Mouse (Mus musculus) hindbrain, embryonic 12.5 days (tissue): ENCODE measurements at regions not wholly inside any gene's neighbourhood (a gene's known extent, or its start where the extent isn't known, plus 50 kb on each side); places are given as distances from the start of the nearest gene placed in this dataset.
A peak's percentile ranks its signal among the peaks of the same experiment; 100 is the strongest.

ENCODE experiments used
- ATAC-seq: fragments of 200-750 bp; cut with Nextera tagmentation; 2 replicates; pipeline ENCODE4 v1.8.0; 2017; ENCODE audit warnings: moderate TSS enrichment; ENCODE audit not compliant: low FRiP score
- H3K27ac ChIP-seq: fragments of 300-500 bp; sonication (generic); 2 replicates; pipeline ENCODE4 v1.5.1; 2016; ENCODE audit warnings: mild to moderate bottlenecking
- H3K27me3 ChIP-seq: fragments of 300-500 bp; sonication (generic); 2 replicates; pipeline ENCODE4 v1.6.1; 2016; ENCODE audit warnings: mild to moderate bottlenecking
- H3K36me3 ChIP-seq: fragments of 300-500 bp; sonication (generic); 2 replicates; pipeline ENCODE4 v1.6.1; 2016; ENCODE audit warnings: mild to moderate bottlenecking
- H3K4me1 ChIP-seq: fragments of 300-500 bp; sonication (generic); 2 replicates; pipeline ENCODE4 v1.6.1; 2016
- H3K4me2 ChIP-seq: fragments of 300-500 bp; sonication (generic); replicated peaks from 2 replicates; pipeline ENCODE4 v1.6.1; 2016; ENCODE audit warnings: mild to moderate bottlenecking
- H3K4me3 ChIP-seq: fragments of 300-500 bp; sonication (generic); 2 replicates; pipeline ENCODE4 v1.5.1; 2016; ENCODE audit warnings: mild to moderate bottlenecking
- H3K9ac ChIP-seq: fragments of 300-500 bp; sonication (generic); 2 replicates; pipeline ENCODE4 v1.6.1; 2016; ENCODE audit warnings: mild to moderate bottlenecking, moderate library complexity
- H3K9me3 ChIP-seq: fragments of 300-500 bp; sonication (generic); replicated peaks from 2 replicates; pipeline ENCODE4 v1.6.1; 2016; ENCODE audit warnings: mild to moderate bottlenecking
- WGBS: fragments of 180-500 bp; shearing (Covaris S2); methylation state at CpG from one replicate; pipeline ENCODE4 v1.1.7; 2016; 5-methylcytosine and 5-hydroxymethylcytosine counted together

GRCm38 (mm10) chr11:112956748-112957440, 174.9 kb downstream of the Sox9 start:
- peaks cover 6% of the 10 kb centered on the region for H3K27me3 ChIP-seq
- H3K36me3 ChIP-seq: no peaks in the 10 kb centered on the region
- peaks cover 22% of the 10 kb centered on the region for H3K4me1 ChIP-seq
- no peak overlapping the region for H3K4me3 ChIP-seq
- WGBS: 80% methylated on average over 5 of the region's 5 CpGs
- H3K4me2 ChIP-seq: no peak overlapping the region
- no peak for ATAC-seq
- no peak overlapping the region for H3K27ac ChIP-seq
- H3K9me3 ChIP-seq: no peaks in the 10 kb centered on the region
- no peak overlapping the region for H3K9ac ChIP-seq

GRCm38 (mm10) chr11:112959609-112960008, 177.6 kb downstream of the Sox9 start:
- H3K4me2 ChIP-seq: no peak overlapping the region
- ATAC-seq: no peak
- peaks cover 6% of the 10 kb centered on the region for H3K27me3 ChIP-seq
- WGBS: 14% methylated on average over 5 of the region's 5 CpGs
- no peak overlapping the region for H3K9ac ChIP-seq
- H3K4me1 ChIP-seq: peaks cover 15% of the 10 kb centered on the region; the same call in 1 of the 2 replicates
- no peaks in the 10 kb centered on the region for H3K9me3 ChIP-seq
- H3K36me3 ChIP-seq: no peaks in the 10 kb centered on the region
- H3K27ac ChIP-seq: no peak overlapping the region
- H3K4me3 ChIP-seq: no peak overlapping the region

DNA sequence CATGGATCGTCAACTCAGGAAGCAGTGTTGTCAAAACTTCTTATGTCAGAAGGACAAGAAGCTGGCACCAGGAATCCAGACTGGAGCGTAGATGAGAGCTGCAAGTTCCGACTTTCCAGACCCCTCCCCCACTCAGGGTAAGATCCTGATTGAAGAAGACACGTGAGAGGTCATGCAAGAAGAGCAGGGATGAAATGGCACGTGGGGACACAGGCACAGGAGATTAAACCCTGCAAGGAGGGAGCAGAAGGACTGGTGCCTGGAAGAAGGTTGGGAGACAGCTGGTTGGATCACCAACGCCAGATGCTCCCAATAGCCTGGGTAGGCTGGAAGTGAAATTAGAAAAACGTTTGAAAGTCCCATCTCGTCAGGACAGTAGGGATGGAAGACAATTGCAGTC, 191.3 kb downstream of the Sox9 start:
- 57% methylated on average over 8 of the region's 8 CpGs for WGBS
- no peaks in the 10 kb centered on the region for H3K27me3 ChIP-seq

GRCm38 (mm10) chr11:112974893-112975292, 192.9 kb downstream of the Sox9 start:
- H3K4me1 ChIP-seq: peaks cover 36% of the 10 kb centered on the region
- H3K27ac ChIP-seq: no peak overlapping the region
- no peak overlapping the region for H3K4me2 ChIP-seq
- H3K36me3 ChIP-seq: no peaks in the 10 kb centered on the region
- 92% methylated on average over 7 of the region's 7 CpGs for WGBS
- no peak overlapping the region for H3K4me3 ChIP-seq
- H3K9me3 ChIP-seq: 0 out of 2 replicates have a peak, but pooled peaks cover 5% of the 10 kb centered on the region
- H3K27me3 ChIP-seq: no peaks in the 10 kb centered on the region
- H3K9ac ChIP-seq: no peak overlapping the region
- no peak for ATAC-seq

More for the DNA sequence above, 191.3 kb downstream of the Sox9 start:
- Histone ChIP-seq H3K36me3 (no peaks in the 10 kb centered on the region), H3K4me2 (no peak overlapping the region), H3K9me3 (0 out of 2 replicates have a peak, but pooled peaks cover 5% of the 10 kb centered on the region), H3K27ac (no peak overlapping the region), H3K4me1 (peaks cover 27% of the 10 kb centered on the region), H3K4me3 (no peak overlapping the region), H3K9ac (no peak overlapping the region)
- no peak for ATAC-seq

GRCm38 (mm10) chr11:112976914-112977785, 195.1 kb downstream of the Sox9 start:
- ATAC-seq: peak; percentile 87
- H3K9ac ChIP-seq: no peak overlapping the region
- H3K27ac ChIP-seq: peak overlapping the region; percentile 13; the same call in 1 of the 2 replicates
- H3K4me3 ChIP-seq: no peak overlapping the region
- no peak overlapping the region for H3K4me2 ChIP-seq
- no peaks in the 10 kb centered on the region for H3K36me3 ChIP-seq
- H3K27me3 ChIP-seq: no peaks in the 10 kb centered on the region
- H3K4me1 ChIP-seq: peaks cover 40% of the 10 kb centered on the region
- H3K9me3 ChIP-seq: 0 out of 2 replicates have a peak, but pooled peaks cover 5% of the 10 kb centered on the region
- WGBS: 13% methylated on average over 12 of the region's 12 CpGs

GRCm38 (mm10) chr11:112978884-112979283, 196.9 kb downstream of the Sox9 start:
- Histone ChIP-seq H3K36me3 (no peaks in the 10 kb centered on the region), H3K4me2 (no peak overlapping the region), H3K4me3 (no peak overlapping the region), H3K9me3 (0 out of 2 replicates have a peak, but pooled peaks cover 5% of the 10 kb centered on the region), H3K27ac (no peak overlapping the region), H3K9ac (no peak overlapping the region), H3K27me3 (no peaks in the 10 kb centered on the region), H3K4me1 (peaks cover 50% of the 10 kb centered on the region)
- no peak for ATAC-seq
- WGBS: 71% methylated on average over 6 of the region's 6 CpGs

DNA sequence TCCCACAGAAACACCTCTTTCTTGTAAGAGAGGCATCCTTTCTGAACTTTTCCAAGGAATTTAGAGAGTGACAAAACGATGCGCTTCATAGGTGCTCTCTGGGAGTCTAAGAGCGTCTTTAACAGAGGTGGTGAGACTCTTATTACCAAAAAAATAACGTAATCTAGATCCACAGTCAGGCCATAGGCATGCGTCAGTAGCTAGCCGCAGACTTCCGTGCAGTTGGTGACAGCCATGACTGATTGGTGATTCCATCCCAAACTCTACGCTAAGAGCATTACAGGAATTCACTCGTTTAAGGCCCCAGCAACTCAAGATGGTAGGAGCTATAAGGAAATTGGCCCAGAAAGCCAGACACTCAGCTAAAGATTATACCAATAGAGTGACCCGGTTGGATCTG, 197.4 kb downstream of the Sox9 start:
- Histone ChIP-seq H3K36me3 (no peaks in the 10 kb centered on the region), H3K27ac (no peak overlapping the region), H3K9ac (no peak overlapping the region), H3K4me3 (no peak overlapping the region), H3K4me2 (no peak overlapping the region), H3K9me3 (0 out of 2 replicates have a peak, but pooled peaks cover 5% of the 10 kb centered on the region), H3K4me1 (peaks cover 50% of the 10 kb centered on the region), H3K27me3 (no peaks in the 10 kb centered on the region)
- no peak for ATAC-seq
- 74% methylated on average over 10 of the region's 10 CpGs for WGBS

- no peaks in the 10 kb centered on the region for H3K9me3 ChIP-seq
- no peak overlapping the region for H3K9ac ChIP-seq
- H3K4me3 ChIP-seq: no peak overlapping the region
- H3K27me3 ChIP-seq: no peaks in the 10 kb centered on the region
- no peaks in the 10 kb centered on the region for H3K36me3 ChIP-seq
- H3K4me2 ChIP-seq: peak overlapping the region; percentile 28
- ATAC-seq: peak; percentile 91
- H3K4me1 ChIP-seq: peaks cover 40% of the 10 kb centered on the region
- WGBS: 18% methylated on average over 11 of the region's 11 CpGs
- H3K27ac ChIP-seq: peak overlapping the region; percentile 80
Measured at GRCm38 (mm10) chr11:112982165-112982801, 200.3 kb downstream of the Sox9 start.

DNA sequence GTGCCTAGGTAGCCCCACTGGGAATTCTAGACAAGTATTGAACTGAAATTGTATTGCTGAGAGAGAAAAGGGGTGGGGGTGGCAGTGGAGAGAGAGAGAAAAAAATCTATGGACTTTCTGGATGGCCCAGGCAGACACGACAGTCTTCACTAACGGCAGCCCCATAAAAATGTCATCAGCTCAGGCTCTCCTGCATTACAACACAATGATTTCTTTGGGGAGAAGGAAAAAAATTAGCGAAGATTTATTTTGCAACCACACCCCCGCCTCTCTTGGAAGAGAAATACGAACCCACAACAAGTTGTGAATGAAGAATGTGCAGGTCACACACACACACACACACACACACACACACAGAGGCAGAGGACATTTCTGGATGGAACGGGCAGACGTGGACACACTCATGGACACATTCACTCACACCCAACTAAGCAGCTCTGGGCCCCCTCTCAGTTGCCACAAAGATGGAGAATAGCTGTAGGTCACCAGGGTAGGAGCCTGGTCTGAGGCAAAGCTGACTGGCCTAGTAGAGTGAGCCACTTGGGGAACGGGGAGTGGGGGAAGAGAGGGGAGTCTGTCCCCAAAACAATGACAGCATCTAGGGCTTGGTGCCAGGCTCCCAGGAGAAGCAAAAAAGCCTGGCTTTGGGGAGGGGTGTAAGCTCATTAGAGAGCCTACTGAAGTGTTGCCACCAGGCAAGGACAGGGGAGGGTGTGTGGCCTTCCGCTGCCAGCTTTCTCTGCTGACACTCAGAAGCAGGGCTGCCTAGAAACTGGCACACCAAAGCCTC, 201.0 kb downstream of the Sox9 start:
- no peaks in the 10 kb centered on the region for H3K36me3 ChIP-seq
- peak overlapping the region; percentile 80 for H3K27ac ChIP-seq
- H3K9ac ChIP-seq: no peak overlapping the region
- ATAC-seq: peak; percentile 53
- H3K4me3 ChIP-seq: no peak overlapping the region
- H3K4me2 ChIP-seq: peak overlapping the region; percentile 28
- WGBS: 36% methylated on average over 9 of the region's 9 CpGs
- no peaks in the 10 kb centered on the region for H3K27me3 ChIP-seq
- H3K4me1 ChIP-seq: peaks cover 38% of the 10 kb centered on the region
- no peaks in the 10 kb centered on the region for H3K9me3 ChIP-seq

DNA sequence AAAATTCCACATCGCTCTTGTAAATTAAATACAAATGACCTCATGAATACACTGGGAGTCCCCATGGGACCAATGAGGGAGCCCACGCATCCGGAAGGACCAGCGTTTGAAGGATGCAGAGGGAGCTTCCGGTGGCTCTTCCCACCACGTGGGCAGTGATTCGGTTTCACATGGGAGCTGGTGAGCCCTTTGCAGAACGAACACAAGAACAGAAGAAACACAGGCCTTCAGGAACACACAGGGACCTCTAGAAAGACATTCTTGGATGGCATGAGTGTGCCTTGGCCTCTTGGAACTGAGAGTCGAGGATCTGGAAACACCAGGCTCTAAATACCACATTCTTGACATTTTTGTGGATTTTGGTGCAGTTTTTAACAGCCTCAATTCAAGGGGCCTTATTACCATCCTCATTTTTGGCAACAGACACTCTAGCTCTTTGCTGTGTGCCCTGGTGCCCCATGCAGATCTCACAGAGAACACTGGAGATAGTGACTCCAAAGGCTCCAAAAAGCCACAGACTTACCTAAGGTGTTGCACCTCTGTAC, 204.1 kb downstream of the Sox9 start:
- Histone ChIP-seq H3K4me3 (no peak overlapping the region), H3K9me3 (no peaks in the 10 kb centered on the region), H3K9ac (no peak overlapping the region), H3K4me1 (peaks cover 47% of the 10 kb centered on the region), H3K27ac (no peak overlapping the region), H3K36me3 (no peaks in the 10 kb centered on the region), H3K27me3 (no peaks in the 10 kb centered on the region; the same call in 1 of the 2 replicates), H3K4me2 (no peak overlapping the region)
- ATAC-seq: no peak
- WGBS: 74% methylated on average over 9 of the region's 9 CpGs

DNA sequence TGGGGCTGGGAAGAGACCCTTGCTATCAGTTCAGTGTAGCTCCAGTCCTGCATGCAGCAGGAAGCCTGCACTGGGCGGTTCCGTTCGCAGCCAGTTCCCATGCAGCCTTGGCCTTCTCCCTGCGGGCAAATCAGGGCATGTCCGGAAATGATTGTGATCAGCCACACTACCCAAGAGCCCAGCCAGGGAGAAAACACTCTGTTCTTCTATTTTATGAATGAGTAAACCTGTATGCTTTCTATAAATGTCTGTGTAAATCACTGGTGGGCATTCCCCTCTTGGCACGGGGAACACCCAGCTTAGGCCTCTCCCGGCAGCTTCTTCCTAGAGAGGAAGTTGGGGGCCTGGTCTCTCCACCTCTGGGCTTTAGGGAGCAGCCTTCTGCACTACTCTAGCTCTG, 205.8 kb downstream of the Sox9 start:
- no peak overlapping the region for H3K4me2 ChIP-seq
- H3K36me3 ChIP-seq: no peaks in the 10 kb centered on the region
- H3K9ac ChIP-seq: no peak overlapping the region
- WGBS: 73% methylated on average over 7 of the region's 7 CpGs
- H3K27ac ChIP-seq: no peak overlapping the region
- H3K9me3 ChIP-seq: no peaks in the 10 kb centered on the region
- H3K27me3 ChIP-seq: no peaks in the 10 kb centered on the region; the same call in 1 of the 2 replicates
- H3K4me1 ChIP-seq: peaks cover 45% of the 10 kb centered on the region
- no peak for ATAC-seq
- H3K4me3 ChIP-seq: no peak overlapping the region
